Mouse (Mus musculus): ENCODE measurements around the gene Blm. TPM values are rescaled to one million over a fixed set of nuclear protein-coding genes. Genes with fewer than 3 reads are reported as not detected.

The Blm gene
- polyA plus RNA-seq, 2 experiments: 19.8 to 24.8 TPM

DNA sequence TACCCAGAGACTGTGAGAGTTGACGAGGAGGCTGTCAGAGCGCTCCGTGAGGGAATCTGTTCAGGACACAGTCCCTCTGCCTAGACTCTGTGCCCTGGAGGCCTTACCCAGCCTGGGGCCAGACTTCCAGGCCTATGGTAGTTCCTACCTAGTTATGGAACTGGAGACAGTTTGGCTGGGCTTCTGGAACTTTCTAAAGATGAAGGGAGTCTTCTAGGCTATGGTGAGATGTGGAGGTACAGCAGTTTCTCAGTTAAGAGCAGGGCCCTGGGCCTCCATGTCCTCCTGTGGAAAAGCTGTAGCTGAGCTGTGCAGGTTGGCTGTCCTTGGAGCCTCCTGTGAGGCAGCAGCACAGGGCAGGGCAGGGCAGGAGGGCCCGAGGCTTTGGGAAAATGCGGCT lies 82.7 kb downstream of the Blm start:
- TF ChIP-seq EP300 (IDR thresholded peaks at IDR 0.05; ENCODE audit: low read depth) (no peak), CTCF (IDR thresholded peaks at IDR 0.05; ENCODE audit: low read depth) (no peak)
- H3K9me3 ChIP-seq (ENCODE audit: control insufficient read depth, low read length): no peaks in the 10 kb centered on the region
- 80% methylated on average over 5 of the region's 5 CpGs for WGBS (ENCODE audit: insufficient replicate concordance)
- peaks cover 31% of the 10 kb centered on the region for H3K36me3 ChIP-seq (replicated peaks; ENCODE audit: control insufficient read depth, insufficient read depth, low read depth)
- H3K27ac ChIP-seq: peak overlapping the region; percentile 30
- no peak overlapping the region for H3K9ac ChIP-seq (replicated peaks)
- ATAC-seq (ENCODE audit: insufficient read depth) (no peak), DNase-seq (ENCODE audit: low read depth in 3 of 3, low spot score in 3 of 3) (no peak)
- H3K4me1 ChIP-seq (replicated peaks; ENCODE audit: control insufficient read depth in 2 of 2, insufficient read depth in 2 of 2, low read length in 1 of 2): peaks cover 9 to 34% of the 10 kb centered on the region in 2 experiments
- H3K4me3 ChIP-seq (ENCODE audit: insufficient read depth in 1 of 2, low read depth in 2 of 2, low read length in 2 of 2): no peak overlapping the region
- H3K4me2 ChIP-seq (ENCODE audit: low read depth): no peak overlapping the region
- H3K27me3 ChIP-seq (ENCODE audit: control insufficient read depth, insufficient read depth, low read length): no peaks in the 10 kb centered on the region

DNA sequence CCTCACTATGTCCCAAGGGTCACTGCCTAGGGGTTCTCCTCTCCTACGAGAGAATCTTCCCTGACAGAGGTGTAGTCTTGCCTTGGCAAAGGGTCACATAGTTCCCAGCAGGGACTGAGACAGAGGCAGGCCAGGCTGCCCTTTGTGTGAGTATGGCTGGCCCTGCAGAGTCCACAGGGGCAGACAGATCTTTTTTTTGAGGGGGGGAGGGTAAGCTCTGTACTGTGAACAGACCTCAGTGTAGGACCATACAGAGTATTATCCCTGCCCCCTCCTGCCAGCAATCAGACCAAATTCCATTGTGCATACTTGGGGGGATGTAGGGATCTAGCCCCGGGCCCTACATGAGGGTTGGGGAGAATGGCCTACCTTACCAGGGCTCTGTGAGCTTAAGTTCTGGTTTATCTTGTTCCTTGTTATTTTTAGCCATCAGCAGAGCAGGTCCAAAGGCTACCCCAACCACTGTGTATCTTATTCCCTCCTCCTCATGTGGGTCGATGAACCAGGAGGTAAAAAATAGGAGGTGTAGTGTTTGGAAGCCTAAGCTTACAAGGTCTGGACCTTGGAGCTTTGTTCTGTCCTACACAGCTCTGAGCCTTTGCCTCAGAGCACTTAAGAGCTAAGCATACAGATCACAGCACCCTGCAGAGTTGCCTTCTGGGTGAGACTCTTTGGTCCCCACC lies 83.2 kb downstream of the Blm start:
- peaks cover 14 to 40% of the 10 kb centered on the region in 2 experiments for H3K4me1 ChIP-seq (replicated peaks; ENCODE audit: control insufficient read depth in 2 of 2, insufficient read depth in 2 of 2, low read length in 1 of 2)
- ATAC-seq (ENCODE audit: insufficient read depth): peak; percentile 53
- H3K9ac ChIP-seq (replicated peaks): no peak overlapping the region
- peaks cover 28% of the 10 kb centered on the region for H3K36me3 ChIP-seq (replicated peaks; ENCODE audit: control insufficient read depth, insufficient read depth, low read depth)
- DNase-seq (ENCODE audit: low read depth in 3 of 3, low spot score in 3 of 3): no peak
- H3K9me3 ChIP-seq (ENCODE audit: control insufficient read depth, low read length): no peaks in the 10 kb centered on the region
- H3K4me3 ChIP-seq (ENCODE audit: insufficient read depth in 1 of 2, low read depth in 2 of 2, low read length in 2 of 2): no peak overlapping the region
- WGBS (ENCODE audit: insufficient replicate concordance): 64% methylated on average over 3 of the region's 3 CpGs
- H3K4me2 ChIP-seq (ENCODE audit: low read depth): no peak overlapping the region
- no peaks in the 10 kb centered on the region for H3K27me3 ChIP-seq (ENCODE audit: control insufficient read depth, insufficient read depth, low read length)
- H3K27ac ChIP-seq: peak overlapping the region; percentile 30
- no peak for TF ChIP-seq CTCF (IDR thresholded peaks at IDR 0.05; ENCODE audit: low read depth)
- no peak for TF ChIP-seq EP300 (IDR thresholded peaks at IDR 0.05; ENCODE audit: low read depth)

DNA sequence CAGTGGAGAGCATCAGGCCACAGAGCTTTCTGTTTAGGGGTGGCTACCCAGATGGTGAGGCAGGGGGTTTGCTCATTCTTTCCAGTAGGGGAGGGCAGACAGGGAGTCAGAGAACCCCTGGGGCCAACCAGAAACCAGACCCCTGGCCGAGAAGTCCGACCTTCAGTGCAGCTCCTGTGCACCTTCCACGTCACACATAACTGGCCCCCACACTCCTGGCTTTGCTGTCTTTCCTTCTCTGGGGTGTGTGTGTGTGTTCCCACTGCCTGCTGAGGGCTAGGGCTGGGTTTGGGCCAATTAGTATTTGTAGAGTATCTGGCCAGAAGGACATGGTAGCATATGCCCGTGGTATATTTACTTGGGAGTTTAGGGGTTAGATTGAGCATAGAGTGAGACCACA lies 84.6 kb downstream of the Blm start:
- DNase-seq (ENCODE audit: low read depth in 3 of 3, low spot score in 3 of 3): no peak
- H3K36me3 ChIP-seq (replicated peaks; ENCODE audit: control insufficient read depth, insufficient read depth, low read depth): peaks cover 20% of the 10 kb centered on the region
- H3K4me1 ChIP-seq (replicated peaks; ENCODE audit: control insufficient read depth in 2 of 2, insufficient read depth in 2 of 2, low read length in 1 of 2): peaks cover 28 to 49% of the 10 kb centered on the region in 2 experiments
- H3K4me2 ChIP-seq (ENCODE audit: low read depth): no peak overlapping the region
- no peak overlapping the region for H3K9ac ChIP-seq (replicated peaks)
- WGBS (ENCODE audit: insufficient replicate concordance): 33% methylated on average over 4 of the region's 4 CpGs
- no peak overlapping the region for H3K27ac ChIP-seq
- TF ChIP-seq CTCF (IDR thresholded peaks at IDR 0.05; ENCODE audit: low read depth): no peak
- no peak for ATAC-seq (ENCODE audit: insufficient read depth)
- H3K27me3 ChIP-seq (ENCODE audit: control insufficient read depth, insufficient read depth, low read length): no peaks in the 10 kb centered on the region
- H3K9me3 ChIP-seq (ENCODE audit: control insufficient read depth, low read length): no peaks in the 10 kb centered on the region
- no peak overlapping the region for H3K4me3 ChIP-seq (ENCODE audit: insufficient read depth in 1 of 2, low read depth in 2 of 2, low read length in 2 of 2)

DNA sequence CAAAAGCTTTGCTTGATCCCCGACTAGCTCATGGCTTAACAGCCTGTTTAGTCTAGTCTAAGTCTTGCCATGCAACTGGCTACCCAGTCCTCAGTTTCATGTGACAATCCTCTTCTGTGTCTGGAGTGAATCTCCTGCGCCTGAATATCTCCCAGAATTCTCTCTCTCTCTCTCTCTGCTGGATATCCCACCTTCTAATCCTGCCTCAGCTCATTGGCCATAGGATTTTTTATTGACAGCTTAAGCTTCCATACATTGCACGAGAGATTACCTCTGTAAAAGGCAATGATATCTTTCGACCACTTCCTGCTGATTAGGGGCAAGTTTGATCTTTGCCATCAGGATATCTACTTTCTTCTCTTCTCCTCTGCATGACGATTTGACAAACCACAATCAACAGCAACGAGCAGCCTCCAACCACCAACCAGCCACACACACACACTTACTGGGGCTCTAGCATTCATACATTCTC lies 85.3 kb downstream of the Blm start:
- Histone ChIP-seq H3K9ac (replicated peaks) (no peak overlapping the region), H3K4me2 (ENCODE audit: low read depth) (no peak overlapping the region), H3K36me3 (replicated peaks; ENCODE audit: control insufficient read depth, insufficient read depth, low read depth) (peaks cover 13% of the 10 kb centered on the region), H3K4me1 (replicated peaks; ENCODE audit: control insufficient read depth in 2 of 2, insufficient read depth in 2 of 2, low read length in 1 of 2) (peaks cover 34 to 56% of the 10 kb centered on the region in 2 experiments), H3K27me3 (ENCODE audit: control insufficient read depth, insufficient read depth, low read length) (no peaks in the 10 kb centered on the region), H3K27ac (no peak overlapping the region), H3K4me3 (ENCODE audit: insufficient read depth in 1 of 2, low read depth in 2 of 2, low read length in 2 of 2) (no peak overlapping the region), H3K9me3 (ENCODE audit: control insufficient read depth, low read length) (no peaks in the 10 kb centered on the region)
- ATAC-seq (ENCODE audit: insufficient read depth): no peak
- 16% methylated on average over 6 of the region's 6 CpGs for WGBS (ENCODE audit: insufficient replicate concordance)
- DNase-seq (ENCODE audit: low read depth in 3 of 3, low spot score in 3 of 3): no peak
- TF ChIP-seq CTCF (IDR thresholded peaks at IDR 0.05; ENCODE audit: low read depth): no peak
- no peak for TF ChIP-seq EP300 (IDR thresholded peaks at IDR 0.05; ENCODE audit: low read depth)

DNA sequence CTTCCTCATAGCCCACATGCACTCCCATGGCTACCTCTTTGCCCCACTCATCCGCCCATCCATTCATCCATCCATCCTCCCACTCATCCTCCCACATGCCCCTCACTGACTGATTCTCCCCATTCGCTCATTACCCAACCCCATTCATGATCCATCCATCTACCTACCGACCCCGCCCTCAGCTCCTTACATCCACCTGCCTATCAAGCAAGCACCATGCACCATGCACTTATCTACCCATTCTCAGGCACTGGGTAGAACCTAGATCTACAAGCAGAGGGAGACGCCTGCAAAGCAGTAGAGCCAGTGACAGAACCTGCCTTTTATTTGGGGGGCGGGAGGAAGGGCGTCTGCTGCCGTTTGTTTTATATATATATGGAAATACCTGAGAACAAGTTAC lies 87.6 kb downstream of the Blm start:
- ATAC-seq (ENCODE audit: insufficient read depth) (peak; percentile 69), DNase-seq (ENCODE audit: low read depth in 3 of 3, low spot score in 3 of 3) (peak; percentile 67 to 72 (median 70))
- Histone ChIP-seq H3K27me3 (ENCODE audit: control insufficient read depth, insufficient read depth, low read length) (no peaks in the 10 kb centered on the region), H3K36me3 (replicated peaks; ENCODE audit: control insufficient read depth, insufficient read depth, low read depth) (peaks cover 4% of the 10 kb centered on the region; the same call in 1 of the 2 replicates), H3K4me2 (ENCODE audit: low read depth) (peak overlapping the region; percentile 48), H3K27ac (no peak overlapping the region), H3K4me3 (ENCODE audit: insufficient read depth in 1 of 2, low read depth in 2 of 2, low read length in 2 of 2) (no peak overlapping the region), H3K9ac (replicated peaks) (no peak overlapping the region; the same call in 1 of the 2 replicates), H3K4me1 (replicated peaks; ENCODE audit: control insufficient read depth in 2 of 2, insufficient read depth in 2 of 2, low read length in 1 of 2) (peaks cover 42 to 63% of the 10 kb centered on the region in 2 experiments), H3K9me3 (ENCODE audit: control insufficient read depth, low read length) (no peaks in the 10 kb centered on the region)
- TF ChIP-seq CTCF (IDR thresholded peaks at IDR 0.05; ENCODE audit: low read depth) (peak; percentile 39), EP300 (IDR thresholded peaks at IDR 0.05; ENCODE audit: low read depth) (peak; percentile 88)
- 33% methylated on average over 8 of the region's 8 CpGs for WGBS (ENCODE audit: insufficient replicate concordance)
